Mouse (Mus musculus) C2C12 (cell line): ENCODE data around the gene Cfdp1. TPM values are rescaled to one million over a fixed set of nuclear protein-coding genes. Genes with fewer than 3 reads are reported as not detected.

Experiments used
- H3K27me3 ChIP-seq: one replicate; pipeline ENCODE4 v1.6.1; 2011; ENCODE audit not compliant: control insufficient read depth, insufficient read depth, insufficient read length
- H3K36me3 ChIP-seq: one replicate; pipeline ENCODE4 v1.6.1; 2011; ENCODE audit not compliant: control insufficient read depth, insufficient read depth
- H3K4me3 ChIP-seq: one replicate; pipeline ENCODE4 v1.5.1; 2011; ENCODE audit warnings: mild to moderate bottlenecking, control low read depth; ENCODE audit not compliant: poor library complexity, insufficient read depth, severe bottlenecking
- H3K79me2 ChIP-seq: one replicate; pipeline ENCODE4 v1.6.1; 2011; ENCODE audit not compliant: control insufficient read depth, insufficient read depth
- H3K79me3 ChIP-seq: one replicate; pipeline ENCODE4 v1.6.1; 2011; ENCODE audit warnings: low read depth, control low read depth
- H3ac ChIP-seq: one replicate; pipeline ENCODE3; 2011; ENCODE audit warnings: low read depth; ENCODE audit not compliant: control insufficient read depth, insufficient read length
- CEBPB ChIP-seq: IDR thresholded peaks from one replicate; pipeline ENCODE4 v1.6.1; 2011; ENCODE audit warnings: low read depth, mild to moderate bottlenecking, control low read depth, moderate library complexity
- CTCF ChIP-seq: IDR thresholded peaks from one replicate; pipeline ENCODE4 v1.5.1; 2011; ENCODE audit not compliant: control insufficient read depth, insufficient read depth, insufficient read length
- FOSL1 ChIP-seq: IDR thresholded peaks from one replicate; pipeline ENCODE4 v1.8.0; 2011; ENCODE audit warnings: mild to moderate bottlenecking, low read length; ENCODE audit not compliant: poor library complexity, insufficient read depth, severe bottlenecking
- MAX ChIP-seq: IDR thresholded peaks from one replicate; pipeline ENCODE4 v1.6.1; 2011; ENCODE audit warnings: mild to moderate bottlenecking, control low read depth
- MYOD1 ChIP-seq: IDR thresholded peaks from one replicate; pipeline ENCODE4 v1.6.1; 2011; ENCODE audit warnings: low read depth; ENCODE audit not compliant: control insufficient read depth, insufficient read length
- MYOG ChIP-seq: IDR thresholded peaks from one replicate; pipeline ENCODE4 v1.6.1; 2011; ENCODE audit not compliant: control insufficient read depth, insufficient read length; ENCODE audit errors: extremely low read depth
- USF1 ChIP-seq: IDR thresholded peaks from one replicate; pipeline ENCODE4 v1.6.1; 2011; ENCODE audit warnings: low read depth, mild to moderate bottlenecking, control low read depth, moderate library complexity
- polyA plus RNA-seq: library from polyadenylated mRNA; unstranded; fragments of >200 nt; fragmentation: generic; extraction: Trizol; gene quantifications from one replicate; pipeline ENCODE4 v1.2.1, GENCODE M21; 2012; ENCODE audit warnings: missing spikeins

Gene Cfdp1
- polyA plus RNA-seq, 1 experiment = 58.8 TPM

DNA sequence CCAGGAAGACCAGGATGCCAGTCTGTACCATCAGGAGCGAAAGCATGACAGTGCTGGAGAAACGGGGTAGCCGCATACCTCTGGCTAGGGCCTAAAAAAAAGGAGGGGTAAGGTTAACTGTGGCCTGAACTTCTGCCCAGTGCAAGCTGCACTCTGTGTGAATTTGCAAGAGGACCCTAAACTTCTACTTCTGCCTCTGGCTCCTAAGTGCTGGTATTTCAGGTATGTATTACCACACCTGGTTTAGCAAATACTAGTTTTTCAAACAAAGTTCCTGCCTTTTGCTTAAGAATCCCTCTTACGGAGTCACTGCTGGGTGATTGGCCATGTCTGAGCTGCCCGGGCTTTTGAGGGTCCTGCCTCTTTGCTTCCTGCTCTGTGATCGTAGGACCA lies 36.8 kb upstream of the Cfdp1 start:
- no peak for TF ChIP-seq MYOD1
- TF ChIP-seq CTCF = no peak
- no peak for TF ChIP-seq MYOG
- no peak for TF ChIP-seq CEBPB
- TF ChIP-seq MAX = no peak
- no peak for TF ChIP-seq FOSL1
- TF ChIP-seq USF1 = no peak
- no peak overlapping the region for H3K4me3 ChIP-seq
- H3ac ChIP-seq = no peak overlapping the region
- no peaks in the 10 kb centered on the region for H3K79me2 ChIP-seq
- no peaks in the 10 kb centered on the region for H3K79me3 ChIP-seq
- H3K36me3 ChIP-seq = no peaks in the 10 kb centered on the region
- peaks cover 16% of the 10 kb centered on the region for H3K27me3 ChIP-seq

DNA sequence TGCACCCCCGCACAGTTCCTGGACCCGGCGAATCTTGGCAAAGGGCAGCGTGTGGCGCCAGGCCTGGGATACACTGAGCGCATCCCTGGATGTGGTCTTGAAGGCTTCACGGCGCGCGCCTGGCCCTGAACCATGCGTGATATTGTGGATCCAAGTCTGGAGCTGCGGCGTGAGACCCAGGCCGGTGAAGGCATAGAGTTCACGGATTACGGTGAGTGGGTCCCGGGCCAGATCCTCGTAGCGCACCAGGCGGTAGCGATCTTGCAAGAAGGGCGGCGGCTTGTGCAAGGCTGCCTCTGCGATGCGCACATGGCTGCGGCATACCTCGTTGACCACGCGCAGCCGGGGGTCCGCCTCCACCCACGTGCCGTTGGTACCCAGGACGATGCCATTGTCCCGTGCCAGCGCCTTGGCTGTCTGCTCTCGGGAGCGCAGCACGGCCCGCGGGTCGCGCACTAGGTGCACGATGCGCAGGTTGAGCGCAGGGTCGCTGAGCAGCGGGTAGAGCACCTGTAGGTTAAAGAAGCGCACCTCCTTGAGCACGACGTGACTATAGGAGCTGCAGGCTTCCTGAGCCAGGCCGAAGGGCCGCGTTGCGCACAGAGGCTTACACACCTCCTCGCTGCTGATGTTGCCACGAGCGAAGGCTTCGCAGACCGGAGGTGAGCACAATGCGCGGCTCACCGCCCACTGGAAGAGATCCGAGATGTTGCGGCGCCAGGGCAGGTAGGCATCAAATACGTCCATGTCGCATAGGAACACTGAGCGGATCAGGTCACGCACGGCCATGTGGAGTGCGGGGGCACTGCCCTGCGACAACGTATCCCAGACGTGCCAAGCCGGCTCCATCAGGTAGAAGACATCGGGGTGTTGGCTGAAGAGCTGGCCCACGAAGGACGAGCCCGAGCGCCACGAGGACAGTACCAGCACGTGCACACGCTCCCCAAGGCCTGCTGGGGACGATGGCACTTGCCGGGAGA lies 36.1 kb upstream of the Cfdp1 start:
- TF ChIP-seq MAX (no peak), CTCF (no peak)
- Histone ChIP-seq H3K4me3 (no peak overlapping the region), H3K79me3 (no peaks in the 10 kb centered on the region)

GRCm38 (mm10) chr8:111888091-111888650 lies 34.1 kb upstream of the Cfdp1 start:
- Histone ChIP-seq H3ac (no peak overlapping the region), H3K36me3 (no peaks in the 10 kb centered on the region), H3K79me3 (no peaks in the 10 kb centered on the region), H3K79me2 (no peaks in the 10 kb centered on the region), H3K4me3 (no peak overlapping the region), H3K27me3 (peaks cover 16% of the 10 kb centered on the region)
- TF ChIP-seq CTCF = no peak
- TF ChIP-seq FOSL1 = no peak
- no peak for TF ChIP-seq USF1
- TF ChIP-seq MAX = no peak

More for the DNA sequence above, 36.1 kb upstream of the Cfdp1 start:
- Histone ChIP-seq H3ac (no peak overlapping the region), H3K36me3 (no peaks in the 10 kb centered on the region), H3K79me2 (no peaks in the 10 kb centered on the region), H3K27me3 (peaks cover 16% of the 10 kb centered on the region)

DNA sequence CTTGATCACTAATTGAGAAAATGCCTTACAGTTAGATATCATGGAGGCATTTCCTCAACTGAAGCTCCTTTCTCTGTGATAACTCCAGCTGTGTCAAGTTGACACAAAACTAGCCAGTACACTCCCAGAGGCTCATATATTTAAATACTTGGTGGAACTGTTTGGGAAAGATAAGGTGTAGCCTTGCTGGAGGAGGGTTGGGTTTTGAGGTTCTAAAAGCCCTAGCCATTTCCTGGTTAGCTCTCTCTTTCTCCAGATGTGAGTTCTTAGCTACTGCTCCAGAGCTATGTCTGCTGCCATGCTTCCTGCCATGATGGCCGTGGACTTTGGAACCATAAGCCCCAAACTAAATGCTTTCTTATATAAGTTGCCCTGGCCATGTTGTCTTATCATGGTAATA lies 33.4 kb upstream of the Cfdp1 start:
- Histone ChIP-seq H3K36me3 (no peaks in the 10 kb centered on the region), H3ac (no peak overlapping the region), H3K27me3 (peaks cover 16% of the 10 kb centered on the region), H3K79me2 (no peaks in the 10 kb centered on the region), H3K4me3 (no peak overlapping the region), H3K79me3 (no peaks in the 10 kb centered on the region)
- TF ChIP-seq CEBPB (no peak), MYOD1 (no peak), MYOG (no peak), MAX (no peak), USF1 (no peak), CTCF (no peak), FOSL1 (no peak)

GRCm38 (mm10) chr8:111883615-111884014 lies 29.5 kb upstream of the Cfdp1 start:
- Histone ChIP-seq H3K79me2 (no peaks in the 10 kb centered on the region), H3K27me3 (no peaks in the 10 kb centered on the region), H3K4me3 (no peak overlapping the region), H3K36me3 (no peaks in the 10 kb centered on the region), H3ac (no peak overlapping the region), H3K79me3 (no peaks in the 10 kb centered on the region)
- no peak for TF ChIP-seq CEBPB
- TF ChIP-seq MYOD1 = no peak
- TF ChIP-seq MYOG = no peak
- TF ChIP-seq MAX = no peak
- TF ChIP-seq FOSL1 = no peak
- TF ChIP-seq CTCF = no peak
- no peak for TF ChIP-seq USF1

DNA sequence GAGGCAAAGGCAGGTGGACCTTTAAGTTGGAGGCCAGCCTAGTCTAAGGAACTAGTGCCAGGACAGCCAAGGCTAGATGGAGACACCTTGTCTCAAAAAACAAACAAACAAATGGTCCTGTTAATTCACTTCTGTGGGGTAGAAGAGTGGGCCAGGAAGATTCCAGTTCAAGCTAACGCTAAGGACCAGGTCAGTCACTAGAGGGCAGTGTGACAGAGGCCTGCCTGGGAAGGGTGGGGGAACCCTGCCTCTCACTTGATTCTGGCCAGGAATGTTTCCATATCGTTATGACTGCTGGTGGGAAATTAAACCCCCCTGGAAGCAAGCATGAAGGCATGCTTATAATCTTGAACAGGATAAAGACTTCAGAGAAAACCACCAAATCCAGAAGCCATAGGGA lies 27.5 kb upstream of the Cfdp1 start:
- Histone ChIP-seq H3ac (no peak overlapping the region), H3K27me3 (no peaks in the 10 kb centered on the region), H3K79me2 (no peaks in the 10 kb centered on the region), H3K79me3 (no peaks in the 10 kb centered on the region), H3K4me3 (no peak overlapping the region), H3K36me3 (no peaks in the 10 kb centered on the region)
- TF ChIP-seq USF1 = no peak
- TF ChIP-seq CTCF = peak; percentile 81
- TF ChIP-seq CEBPB = no peak
- TF ChIP-seq FOSL1 = no peak
- TF ChIP-seq MYOD1 = no peak
- TF ChIP-seq MAX = no peak
- TF ChIP-seq MYOG = no peak
